Mouse (Mus musculus) thymus, adult 18-20 months (tissue): ENCODE results near the gene Bbc3.
A peak's percentile ranks its signal among the peaks of the same experiment; 100 is the strongest.
"Not testable (repeated sequence)": the region's sequence is repeated elsewhere in the genome, so short reads cannot be mapped to it uniquely, and the experiment has no call there.

Experiments
- DNase-seq, 2 experiments: peaks; one replicate each; pipeline ENCODE4 v3.0.0; 2022; ENCODE audit warnings: mixed read lengths in 2 of 2

Gene Bbc3

DNA sequence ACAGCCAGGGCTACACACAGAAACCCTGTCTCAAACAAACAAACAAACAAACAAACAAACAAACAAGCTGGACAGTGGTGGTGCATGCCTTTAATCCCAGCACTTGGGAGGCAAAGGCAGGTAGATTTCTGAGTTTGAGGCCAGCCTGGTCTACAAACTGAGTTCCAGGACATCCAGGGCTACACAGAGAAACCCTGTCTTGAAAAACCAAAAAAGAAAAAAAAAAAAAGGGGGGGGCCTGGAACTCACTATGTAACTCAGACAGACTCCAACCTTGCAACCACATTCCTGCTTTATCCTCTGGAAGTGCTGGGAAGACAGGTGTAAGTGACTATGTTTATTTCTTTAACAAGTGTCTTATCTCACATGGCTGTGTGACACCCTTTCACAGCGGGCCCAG lies at the start of gene Bbc3:
Gene Bbc3, plus strand, starts transcription at position 301 of the 400 bp plus-strand sequence.
- DNase-seq = not testable (repeated sequence)

DNA sequence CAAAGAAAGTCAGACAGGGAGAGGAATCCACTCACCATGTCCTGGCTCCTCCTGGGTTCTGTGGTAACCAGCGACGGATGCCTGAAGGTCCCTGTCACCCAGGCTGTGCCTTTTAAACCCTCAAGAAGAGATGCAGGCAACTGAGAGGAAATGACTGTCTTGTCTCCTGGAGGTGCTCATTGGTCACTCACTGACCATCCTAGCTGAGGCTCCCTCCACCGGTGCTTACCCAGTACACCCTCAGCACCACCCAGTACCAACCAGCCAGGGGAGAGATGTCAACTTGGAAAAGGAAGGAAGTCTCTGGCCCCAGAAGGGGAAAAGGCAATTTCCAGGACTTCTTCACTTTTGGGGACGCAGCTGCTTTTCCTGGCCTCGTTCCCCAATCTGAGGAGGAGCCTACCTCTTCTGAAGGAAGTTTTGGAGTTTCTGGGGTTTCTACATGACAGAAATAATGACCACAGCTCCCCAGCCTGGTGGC lies 49.0 kb upstream of the Bbc3 start, which contains the start of gene C5ar1:
Gene C5ar1, minus strand, starts transcription at position 431 of the 481 bp plus-strand sequence.
- no peak for DNase-seq

DNA sequence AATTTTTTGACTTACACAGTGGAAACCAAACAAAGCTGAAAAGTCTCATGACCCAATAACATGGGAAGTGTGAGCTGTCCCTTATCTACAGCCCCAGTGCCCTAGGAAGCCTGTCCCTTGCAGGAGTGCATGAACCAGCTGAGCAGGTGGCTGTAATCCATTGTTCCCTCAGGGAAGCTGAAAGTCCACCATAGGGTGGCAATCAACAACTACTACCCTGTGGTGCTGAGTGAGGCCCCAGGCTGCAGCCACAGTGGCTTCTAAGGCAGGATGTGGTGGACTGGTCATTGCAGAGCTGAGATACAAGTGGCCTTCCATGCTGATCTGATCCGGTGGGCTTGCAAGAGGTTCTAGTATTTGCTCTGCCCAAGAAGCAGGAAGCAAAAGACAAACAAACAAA lies 47.1 kb upstream of the Bbc3 start:
- DNase-seq = no peak

DNA sequence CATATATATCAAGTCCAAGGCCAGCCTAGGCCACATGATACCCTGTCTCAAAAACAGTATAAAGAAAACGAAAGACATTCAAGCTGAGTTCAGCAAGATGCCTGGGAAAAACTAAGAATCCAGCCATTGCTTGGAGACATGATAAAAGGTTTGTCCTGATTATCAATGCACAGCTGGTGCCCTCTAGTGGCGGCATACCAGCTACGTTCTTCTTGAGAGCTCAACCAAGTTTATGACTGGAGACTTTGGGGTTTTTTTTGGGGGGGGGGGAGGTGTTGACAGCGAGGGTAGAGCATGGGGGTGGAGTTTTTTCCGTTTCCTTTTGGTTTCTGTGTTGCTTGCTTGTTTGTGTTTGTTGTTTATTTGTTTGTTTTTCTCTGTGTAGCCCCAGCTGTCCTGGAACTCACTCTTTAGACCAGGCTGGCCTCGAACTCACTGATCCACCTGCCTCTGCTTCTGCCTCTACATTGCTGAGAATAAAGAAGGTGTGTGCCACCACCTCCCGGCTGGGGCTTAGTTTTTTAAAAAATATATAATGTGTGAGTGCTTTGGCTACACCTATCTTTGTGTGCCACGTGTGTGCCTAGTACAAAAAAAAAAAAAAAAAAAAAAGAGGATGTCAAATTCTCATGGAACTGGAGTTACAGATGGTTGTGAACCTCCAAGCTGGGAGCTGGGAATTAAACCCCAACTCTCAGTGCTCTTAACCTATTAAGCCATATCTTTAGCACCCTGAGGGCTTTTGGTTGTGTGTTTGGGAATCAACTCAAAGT lies 45.0 kb upstream of the Bbc3 start:
- DNase-seq = peak in 1 of 2 experiments; percentile 49

DNA sequence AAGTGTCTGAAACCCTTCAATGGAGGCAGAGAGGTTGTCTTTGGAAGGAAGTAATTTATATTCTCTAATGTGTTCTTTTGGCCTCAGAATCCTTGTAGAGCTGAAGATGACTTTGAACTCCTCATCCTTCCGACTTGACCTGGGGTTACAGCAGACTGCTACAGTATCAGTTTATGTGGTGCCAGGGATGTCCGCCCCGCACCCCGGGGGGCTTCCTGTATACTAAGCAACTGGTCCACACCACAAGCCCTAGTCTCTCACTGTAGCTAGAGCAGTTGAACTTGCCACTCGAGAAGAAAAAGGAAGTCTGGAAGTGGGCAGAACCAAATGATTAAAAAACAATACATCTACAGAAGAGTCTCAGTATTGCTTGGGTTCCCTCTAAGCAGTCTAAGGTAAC lies 44.4 kb upstream of the Bbc3 start:
- DNase-seq = no peak

DNA sequence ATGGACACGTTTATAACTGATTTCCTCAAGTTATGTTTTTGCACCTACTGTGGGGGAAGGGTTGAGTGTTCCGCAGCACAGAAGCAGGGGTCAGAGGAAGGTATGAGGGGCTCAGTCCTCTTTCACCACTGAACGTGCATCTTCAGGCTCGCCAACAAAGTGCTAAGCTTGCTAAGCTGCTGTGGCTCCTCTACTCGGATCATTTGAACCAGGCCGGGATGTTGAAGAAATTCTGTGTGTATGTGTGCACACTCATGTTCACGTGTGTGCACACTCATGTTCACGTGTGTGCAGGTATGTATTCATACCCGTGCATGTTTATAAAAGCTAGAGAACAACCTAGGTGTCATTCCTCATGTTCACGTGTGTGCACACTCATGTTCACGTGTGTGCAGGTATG lies 42.3 kb upstream of the Bbc3 start:
- no peak for DNase-seq

DNA sequence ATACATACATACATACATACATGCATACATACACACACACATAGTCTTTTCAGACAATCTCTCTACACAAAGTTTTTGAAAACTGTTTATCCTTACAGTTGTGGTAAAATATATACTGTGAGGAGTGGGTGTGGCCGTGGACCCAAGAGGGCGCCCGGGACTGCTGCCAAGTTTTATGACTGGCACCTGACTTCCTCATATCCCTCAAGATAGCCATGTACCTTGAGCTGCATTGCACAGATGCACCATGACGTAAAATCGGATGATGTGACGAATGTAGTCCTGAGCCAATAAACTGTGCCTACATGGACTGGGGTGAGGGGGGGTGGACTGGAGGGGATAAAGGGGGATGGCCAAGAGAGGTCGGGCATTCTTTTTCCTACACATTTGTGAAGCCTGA lies 41.6 kb upstream of the Bbc3 start:
- DNase-seq = not testable (repeated sequence)

DNA sequence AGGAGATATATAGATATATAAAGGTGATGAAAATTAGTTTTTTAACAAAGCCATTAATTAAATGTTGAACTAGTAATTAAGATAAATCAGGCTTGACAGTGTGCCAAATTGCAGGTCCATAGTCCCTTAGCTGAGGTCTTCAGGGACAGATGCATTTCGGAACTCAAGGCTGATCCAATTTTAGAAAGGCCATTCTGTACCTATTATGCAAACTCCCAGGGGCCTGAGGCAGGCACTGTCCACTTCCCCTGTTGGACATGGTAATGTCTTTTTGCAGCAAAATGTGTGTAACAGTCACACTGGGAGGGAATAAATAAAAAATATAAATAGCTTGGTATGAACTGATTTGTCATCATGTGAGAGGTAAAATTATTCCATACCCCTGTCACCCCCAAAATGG lies 37.1 kb upstream of the Bbc3 start:
- no peak for DNase-seq

DNA sequence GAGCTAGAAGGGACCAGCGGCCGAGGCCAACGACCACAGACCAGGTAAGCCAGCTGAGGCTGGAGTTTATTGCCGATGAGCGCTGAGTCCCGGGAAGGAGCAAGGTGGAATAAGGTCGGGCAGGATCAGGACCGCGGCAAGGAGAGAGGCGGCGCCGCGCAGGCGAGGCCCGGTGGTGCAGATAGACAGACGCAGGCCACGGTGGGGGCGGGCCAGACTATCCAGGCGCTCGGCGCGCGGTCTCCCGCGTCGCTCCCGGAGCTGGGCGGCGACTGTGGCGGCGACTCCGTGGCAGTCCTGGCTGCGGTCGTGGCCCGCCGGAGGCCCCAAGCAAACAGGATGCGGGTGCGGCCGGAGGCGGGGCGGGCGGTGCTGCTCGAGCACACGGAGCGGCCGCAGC lies 35.5 kb upstream of the Bbc3 start:
- DNase-seq = peak; percentile 41 to 51

DNA sequence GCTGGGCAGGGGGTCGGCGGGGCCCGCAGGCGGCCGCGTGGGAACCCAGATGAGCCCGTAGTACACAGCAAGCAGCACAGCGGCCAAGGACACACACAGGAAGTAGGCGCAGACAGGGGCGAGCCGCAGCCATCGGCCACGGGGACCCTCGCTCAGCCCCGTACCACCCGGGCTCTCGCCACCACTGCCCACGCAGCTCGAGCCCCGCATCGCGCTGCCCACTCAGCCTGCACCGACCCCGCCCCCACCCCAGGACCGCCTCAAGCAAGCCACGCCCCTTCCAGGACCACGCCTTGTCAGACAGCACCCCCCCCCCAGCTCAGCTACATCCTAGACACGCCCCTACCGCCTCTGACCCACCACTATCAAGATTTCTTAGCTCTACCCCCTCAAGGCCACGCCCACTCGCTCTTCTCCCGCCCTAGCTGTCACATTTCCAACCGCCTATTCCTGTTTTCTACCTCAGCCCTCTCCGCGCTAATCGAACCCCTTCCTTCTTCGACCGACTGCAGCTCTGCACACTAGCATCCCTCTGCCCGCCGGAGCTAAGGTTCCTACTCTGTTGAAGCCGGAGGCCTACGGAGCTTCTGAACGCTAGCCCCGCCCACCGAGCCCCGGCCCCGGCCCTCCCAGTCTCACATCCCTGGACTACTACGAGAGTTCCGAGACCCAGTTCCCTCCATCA lies 35.0 kb upstream of the Bbc3 start, which contains the start of gene Inafm1:
Gene Inafm1, minus strand, starts transcription at position 537 of the 685 bp plus-strand sequence.
- peak; percentile 75 to 86 for DNase-seq

DNA sequence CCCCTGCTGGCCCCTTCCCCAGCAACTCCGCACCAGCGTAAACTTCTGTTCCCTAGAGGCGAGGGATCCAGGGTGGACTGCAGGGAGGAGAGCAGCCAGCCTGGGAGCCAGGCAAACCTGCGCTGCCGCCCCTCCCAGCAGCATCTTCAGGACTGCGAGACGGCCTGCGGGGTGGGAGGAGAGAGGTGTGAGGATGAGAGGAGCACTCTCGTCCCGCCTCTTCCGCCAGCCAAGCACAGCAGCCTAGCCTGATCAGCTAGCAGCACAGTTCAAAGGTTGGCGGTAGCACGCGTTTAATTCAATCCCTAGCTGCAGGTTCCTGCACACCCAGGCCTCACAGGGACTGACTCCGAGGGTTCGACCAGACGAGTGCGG lies 34.4 kb upstream of the Bbc3 start:
- peak; percentile 74 to 81 for DNase-seq

DNA sequence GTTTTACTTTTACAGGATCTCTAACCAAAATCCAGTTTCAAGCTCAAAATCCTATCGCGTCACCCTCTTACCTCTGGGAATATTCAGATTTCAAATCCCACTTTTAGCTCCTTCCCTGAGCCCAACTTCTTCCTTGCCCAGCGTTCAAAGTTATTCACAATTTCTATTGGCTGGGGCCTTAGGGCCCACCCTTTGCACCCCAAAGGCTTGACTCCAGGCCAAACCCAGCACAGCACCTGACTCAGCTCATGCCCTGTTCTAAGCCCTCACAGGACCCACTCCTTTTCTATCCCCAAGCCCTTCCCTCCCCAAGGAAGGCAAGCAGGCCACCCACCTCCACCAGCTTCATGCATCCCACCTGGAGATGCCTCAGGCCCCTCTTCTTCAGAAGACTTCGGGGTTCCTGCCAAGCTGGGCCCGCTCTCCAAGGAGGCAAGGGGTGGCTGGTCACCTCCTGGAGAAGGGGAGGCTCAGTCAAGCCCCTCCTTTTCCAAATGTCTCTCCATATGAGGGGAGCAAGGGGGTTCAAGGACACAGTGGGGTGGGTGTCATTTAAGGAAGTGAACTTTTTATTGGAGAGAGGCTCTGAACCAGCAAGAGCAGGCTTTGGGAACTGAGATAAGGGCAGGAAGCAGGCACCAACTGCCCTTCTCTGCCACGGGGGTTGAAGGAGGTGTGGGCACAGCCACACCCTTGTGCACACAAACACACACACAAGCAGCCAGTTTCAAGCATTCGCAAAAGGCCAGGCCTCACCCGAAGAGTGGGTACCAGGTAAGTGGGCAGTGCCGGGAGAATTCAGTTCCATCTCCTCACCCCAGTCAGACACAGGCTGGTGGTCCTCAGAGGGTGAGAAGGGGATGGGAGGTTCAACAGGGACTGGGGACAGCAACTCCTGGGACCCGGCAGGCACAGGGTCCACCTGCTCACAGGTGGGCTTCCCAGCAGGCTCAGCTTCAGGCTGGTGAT lies 33.0 kb upstream of the Bbc3 start:
- DNase-seq = no peak

DNA sequence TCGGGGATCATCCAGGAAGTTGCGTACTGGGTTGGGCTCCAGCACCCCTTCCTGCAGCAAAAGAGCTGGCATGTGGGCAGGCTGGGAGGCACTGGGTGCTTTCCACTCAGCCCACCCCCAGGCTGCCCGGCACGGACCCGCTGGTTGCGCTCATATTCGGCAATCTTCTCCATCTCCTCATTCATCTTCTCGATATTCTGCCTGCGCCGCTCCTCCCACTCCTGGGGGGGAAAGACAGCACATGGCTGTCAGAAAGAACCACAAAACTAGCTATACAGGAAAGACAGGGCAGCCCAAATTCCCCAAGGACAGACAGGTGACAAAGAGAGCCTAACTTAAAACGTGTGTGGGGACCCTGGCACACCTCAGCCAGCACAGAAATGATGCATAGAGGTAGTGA lies 27.5 kb upstream of the Bbc3 start:
- no peak for DNase-seq

DNA sequence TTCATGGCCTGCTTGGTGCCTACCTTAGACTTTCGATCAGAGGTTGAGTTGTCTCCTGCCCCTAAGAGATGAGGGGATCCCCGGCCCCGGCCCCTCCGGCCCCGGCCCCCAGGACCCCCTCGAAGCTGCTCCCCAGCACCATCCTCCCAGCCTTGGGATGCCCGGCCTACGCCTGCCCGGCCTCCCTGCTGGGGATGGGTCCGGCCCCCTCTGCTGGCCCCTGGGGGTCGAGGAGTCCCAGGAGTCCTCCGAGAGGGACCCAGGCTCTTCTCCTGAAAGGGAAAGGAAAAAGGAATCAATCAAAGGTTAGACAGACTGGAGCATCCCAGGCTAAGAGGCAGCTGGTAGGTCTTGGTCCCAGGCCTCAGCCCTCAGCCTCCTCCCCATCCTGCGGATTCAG lies 25.9 kb upstream of the Bbc3 start:
- no peak for DNase-seq

DNA sequence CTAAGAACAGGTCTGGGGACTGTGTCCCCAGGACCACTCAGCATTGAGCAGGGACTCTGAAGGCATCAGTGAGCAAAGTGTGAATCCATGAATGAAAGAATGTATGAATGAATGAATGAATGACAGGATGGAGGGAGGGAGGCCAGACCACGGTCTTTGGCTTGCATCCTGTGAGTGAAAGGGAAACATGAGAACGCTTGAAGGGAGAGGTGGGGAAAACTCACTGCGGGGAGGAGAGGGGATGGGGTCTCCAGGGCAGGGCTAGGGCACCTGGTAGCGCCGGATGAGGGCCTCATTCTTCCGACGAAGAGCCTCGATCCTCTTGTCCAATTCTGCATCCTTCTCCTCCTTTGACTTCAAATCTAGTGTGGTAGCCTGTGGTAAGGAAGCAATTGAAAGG lies 24.2 kb upstream of the Bbc3 start:
- no peak for DNase-seq

DNA sequence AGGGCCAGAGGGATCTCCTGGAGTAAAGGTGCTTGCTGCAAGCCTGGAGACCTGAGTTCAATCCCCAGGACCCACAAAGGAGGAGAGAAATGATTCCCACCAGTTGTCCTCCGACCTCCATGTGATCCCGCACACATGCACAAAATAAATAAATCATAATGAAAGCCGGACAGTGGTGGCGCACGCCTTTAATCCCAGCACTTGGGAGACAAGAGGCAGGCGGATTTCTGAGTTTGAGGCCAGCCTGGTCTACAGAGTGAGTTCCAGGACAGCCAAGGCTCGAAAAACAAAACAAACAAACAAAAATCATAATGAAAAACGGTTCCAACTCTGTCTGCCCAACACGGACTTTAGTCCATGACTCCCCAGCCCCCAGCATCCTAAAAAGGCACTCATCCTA lies 23.3 kb upstream of the Bbc3 start:
- no peak for DNase-seq

DNA sequence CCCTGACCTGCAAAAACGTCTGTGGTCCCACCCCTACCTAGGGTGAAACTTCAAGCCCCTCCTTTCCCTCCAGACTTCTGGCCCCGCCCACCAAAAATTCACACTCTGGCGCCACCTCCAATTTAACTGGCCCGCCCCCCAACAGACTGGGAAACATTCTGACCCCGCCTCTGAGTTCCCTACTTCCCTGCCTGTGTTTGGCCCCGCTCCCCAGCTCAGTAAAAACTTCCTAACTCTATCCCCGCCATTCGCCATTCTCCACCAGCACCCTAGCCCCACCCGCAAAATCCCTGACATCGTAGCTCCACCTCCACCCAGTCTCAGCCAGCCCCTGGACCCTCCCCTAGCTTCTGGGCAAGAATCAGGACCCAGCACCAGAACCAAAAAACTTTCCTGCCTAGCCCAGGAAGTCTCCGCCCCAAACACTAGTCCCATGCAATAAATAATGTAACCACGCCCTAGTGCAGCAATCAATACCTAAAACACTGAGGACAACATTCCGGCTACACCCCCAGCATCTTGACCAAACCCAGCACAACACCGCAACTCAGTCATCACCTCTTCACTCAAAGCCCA lies 22.7 kb upstream of the Bbc3 start:
- DNase-seq = peak; percentile 38 to 60

DNA sequence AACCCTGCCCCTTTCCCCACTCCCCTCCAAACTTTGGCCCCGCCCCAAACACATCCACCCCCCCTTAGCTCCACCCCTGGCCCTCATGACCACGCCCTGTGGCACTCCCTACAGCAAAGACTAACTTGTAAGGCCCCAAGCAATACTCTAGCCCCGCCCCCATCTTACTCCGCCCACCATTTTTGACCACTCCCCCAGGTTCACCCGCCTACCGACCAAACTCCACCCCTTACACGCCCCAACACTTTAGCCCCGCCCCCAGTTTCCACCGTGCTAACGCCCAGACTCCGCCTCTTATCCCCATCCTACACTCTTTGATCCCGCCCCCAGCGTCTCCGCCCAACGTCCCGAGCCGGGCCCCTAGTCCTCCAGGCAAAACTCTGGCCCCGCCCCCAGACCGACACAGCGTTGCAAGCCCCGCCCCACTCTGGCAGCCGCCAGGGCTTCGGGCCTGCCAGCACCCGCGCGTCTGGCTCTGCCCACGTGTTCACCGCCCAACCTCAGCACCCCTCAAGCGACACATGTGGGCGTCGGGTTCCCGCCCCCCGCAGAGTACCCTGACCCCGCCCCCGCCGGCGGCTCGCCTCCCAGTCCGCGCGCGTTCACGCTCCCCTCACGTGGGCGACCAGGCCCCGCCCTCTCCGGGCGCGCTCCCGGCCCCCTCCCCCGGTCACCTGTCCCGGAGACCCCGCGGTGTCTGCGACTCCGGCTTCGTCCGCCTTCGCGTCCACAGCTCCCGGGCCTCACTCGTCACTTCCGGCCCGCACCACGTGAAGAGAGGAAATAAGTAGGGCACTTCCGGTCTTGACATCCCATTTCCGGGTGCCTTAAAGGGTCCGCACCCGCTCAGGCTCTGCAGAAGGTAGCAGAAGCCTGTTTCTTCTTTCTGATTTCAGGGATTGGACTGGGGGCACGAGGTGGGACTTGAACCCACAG lies 21.9 kb upstream of the Bbc3 start, which contains the start of gene Ccdc9:
Gene Ccdc9, minus strand, starts transcription at position 770 of the 936 bp plus-strand sequence.
- peak; percentile 97 to 98 for DNase-seq

DNA sequence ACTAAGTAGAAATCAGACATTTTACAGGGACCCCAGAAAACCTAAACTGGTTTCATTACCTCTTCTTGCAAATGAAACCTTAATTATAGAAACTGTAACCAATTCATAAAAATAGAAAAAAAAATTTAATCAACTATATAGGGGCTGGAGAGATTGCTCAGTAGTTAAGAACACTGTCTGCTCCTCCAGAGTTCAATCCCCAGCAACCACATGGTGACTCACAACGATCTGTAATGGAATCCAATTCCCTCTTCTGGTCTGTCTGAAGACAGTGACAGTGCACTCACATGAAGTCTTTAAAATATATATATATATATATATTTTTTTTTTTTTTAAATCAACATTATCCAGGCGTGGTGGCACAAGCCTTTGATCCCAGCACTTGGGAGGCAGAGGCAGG lies 21.2 kb upstream of the Bbc3 start:
- no peak for DNase-seq

DNA sequence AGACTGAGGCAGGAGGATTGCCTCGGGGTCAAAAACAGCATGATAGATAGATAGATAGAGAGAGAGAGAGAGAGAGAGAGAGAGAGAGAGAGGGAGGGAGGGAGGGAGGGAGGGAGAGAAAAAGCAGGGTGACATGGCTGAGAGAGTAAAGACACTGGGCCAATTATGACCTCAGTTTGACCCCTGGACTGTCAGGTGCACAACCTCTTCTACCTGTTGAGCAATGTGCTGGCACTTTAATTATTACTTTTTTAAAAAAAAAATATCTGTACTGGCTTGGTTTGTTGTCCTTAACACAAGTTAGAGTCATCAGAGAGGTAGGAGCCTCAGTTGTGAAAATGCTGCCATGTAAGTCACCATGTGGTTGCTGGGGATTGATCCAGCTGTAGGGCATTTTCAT lies 20.4 kb upstream of the Bbc3 start:
- no peak for DNase-seq

DNA sequence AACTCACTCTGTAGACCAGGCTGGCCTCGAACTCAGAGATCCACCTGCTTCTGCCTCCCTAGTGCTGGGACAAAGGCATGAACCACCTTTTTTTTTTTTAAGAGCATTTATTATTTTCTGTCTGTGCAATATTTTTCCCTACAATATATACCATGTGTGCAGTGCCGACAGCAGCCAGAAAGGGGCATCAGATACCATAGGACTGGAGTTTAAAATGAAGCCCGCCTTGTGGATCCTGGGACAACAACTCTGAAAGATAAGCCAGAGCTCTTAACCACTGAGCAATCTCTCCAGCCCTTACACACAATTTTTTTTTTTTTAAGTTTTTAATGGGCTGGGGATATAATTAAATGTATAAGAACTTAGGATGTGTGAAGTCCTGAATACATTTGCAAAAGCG lies 13.8 kb upstream of the Bbc3 start:
- peak in 1 of 2 experiments; percentile 37 for DNase-seq
